Mouse (Mus musculus) ES-E14 (cell line): ENCODE data around the gene Myo1d.

ENCODE experiments used
- CHD2 ChIP-seq: IDR thresholded peaks from 2 replicates; pipeline ENCODE4 v1.6.1; 2014; ENCODE audit warnings: mild to moderate bottlenecking, low read depth, low read length, inconsistent platforms
- HCFC1 ChIP-seq: IDR thresholded peaks from 2 replicates; pipeline ENCODE4 v1.6.1; 2012; ENCODE audit warnings: low read length, inconsistent platforms, borderline replicate concordance; ENCODE audit not compliant: insufficient read depth
- ZC3H11A ChIP-seq: IDR thresholded peaks from 2 replicates; pipeline ENCODE4 v1.6.1; 2012; ENCODE audit warnings: low read depth, mild to moderate bottlenecking, inconsistent platforms, low read length, borderline replicate concordance
- ZNF384 ChIP-seq: IDR thresholded peaks from 2 replicates; pipeline ENCODE4 v1.6.1; 2012; ENCODE audit warnings: low read depth, low read length, inconsistent platforms

DNA sequence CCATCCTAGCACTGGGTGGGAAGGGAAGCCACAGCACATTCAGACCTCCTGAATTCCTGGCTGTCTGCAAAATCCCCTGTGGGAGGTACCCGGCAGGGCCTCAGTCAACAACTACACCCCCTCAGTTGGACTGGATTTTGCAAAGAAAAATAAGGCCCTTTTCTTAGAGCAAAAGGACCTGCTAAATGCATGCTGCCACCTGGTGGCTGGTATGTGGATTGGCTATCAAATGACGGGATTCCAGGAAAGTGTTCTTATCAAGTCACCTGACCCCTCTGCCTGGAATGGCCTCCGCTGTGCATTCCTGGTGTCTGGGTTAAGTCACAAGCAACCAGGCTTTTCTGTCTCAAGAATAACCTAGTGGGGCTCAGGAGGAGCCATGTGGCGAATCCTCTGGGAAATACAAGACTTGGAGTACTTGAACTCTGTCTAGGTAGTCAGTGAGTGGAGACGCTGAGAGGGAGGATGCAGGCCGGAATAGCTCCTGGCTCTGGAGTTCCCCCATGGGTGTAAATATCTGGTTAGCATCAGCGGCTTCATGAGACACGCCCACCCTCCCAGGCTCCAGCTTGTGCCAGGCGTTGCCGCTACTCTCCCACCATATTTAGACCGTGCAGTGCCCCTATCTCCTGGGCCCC is 38.4 kb upstream of the Myo1d start:
- no peak for TF ChIP-seq ZNF384
- peak; percentile 64 for TF ChIP-seq CHD2
- no peak for TF ChIP-seq HCFC1
- no peak for TF ChIP-seq ZC3H11A
